In genomic region chr9:64913406-64913805, GRCm38 (mm10) we compare ENCODE assay signal across 18 mouse cellular contexts. TPM values are rescaled to one million over a fixed set of nuclear protein-coding genes. Genes with fewer than 3 reads are reported as not detected.
"Had no signal": no experiment of that assay in that cellular context is flagged by ENCODE, and none has a peak within 500 bp of the region (broad histone marks: within the 10 kb centered on the region; RNA-seq: fewer than 3 reads in every experiment).

No protein-coding gene starts in this region.

- H3K27me3 ChIP-seq: intestine, embryonic 15.5 days; midbrain, embryonic 15.5 days; neural tube, embryonic 12.5 days had no signal

- H3K4me2 ChIP-seq: intestine, embryonic 15.5 days; midbrain, embryonic 11.5 days; midbrain, embryonic 15.5 days; neural tube, embryonic 12.5 days had no signal

- H3K9ac ChIP-seq: intestine, embryonic 15.5 days; midbrain, embryonic 15.5 days; neural tube, embryonic 12.5 days had no signal

- H3K36me3 ChIP-seq: intestine, embryonic 15.5 days had no signal

- DNase-seq: kidney, adult 18-20 months; kidney, postnatal 14 days; lung, adult 2 months; lung, postnatal 36 days; spleen, adult 18-20 months; thymus, adult 2 months; thymus, postnatal 25 days had no signal

- H3K4me3 ChIP-seq: intestine, embryonic 15.5 days; left cerebral cortex, adult 2 months; limb, embryonic 10.5 days; midbrain, embryonic 15.5 days; neural tube, embryonic 12.5 days had no signal

- H3K4me1 ChIP-seq: intestine, embryonic 15.5 days; limb, embryonic 10.5 days; midbrain, embryonic 15.5 days; neural tube, embryonic 12.5 days had no signal

- H3K9me3 ChIP-seq: intestine, embryonic 15.5 days; limb, embryonic 10.5 days; midbrain, embryonic 15.5 days; neural tube, embryonic 12.5 days had no signal

- H3K27ac ChIP-seq: intestine, embryonic 15.5 days; left cerebral cortex, adult 2 months; limb, embryonic 10.5 days; midbrain, embryonic 15.5 days; neural tube, embryonic 12.5 days had no signal

- ATAC-seq: lung, postnatal 0 days; midbrain, embryonic 15.5 days had no signal

RNA-seq across cellular contexts. Expression of gene Slc24a1, which starts 38.0 kb away (rescaled TPM):
- total RNA-seq: megakaryocyte progenitor cell, adult 5-6 weeks had no signal
- polyA plus RNA-seq: kidney, embryonic 14.5 days; large intestine, adult 2 months; midbrain, embryonic 11.5 days; neural tube, embryonic 12.5 days; stomach, embryonic 14.5 days had no signal
